In the genomic region with DNA sequence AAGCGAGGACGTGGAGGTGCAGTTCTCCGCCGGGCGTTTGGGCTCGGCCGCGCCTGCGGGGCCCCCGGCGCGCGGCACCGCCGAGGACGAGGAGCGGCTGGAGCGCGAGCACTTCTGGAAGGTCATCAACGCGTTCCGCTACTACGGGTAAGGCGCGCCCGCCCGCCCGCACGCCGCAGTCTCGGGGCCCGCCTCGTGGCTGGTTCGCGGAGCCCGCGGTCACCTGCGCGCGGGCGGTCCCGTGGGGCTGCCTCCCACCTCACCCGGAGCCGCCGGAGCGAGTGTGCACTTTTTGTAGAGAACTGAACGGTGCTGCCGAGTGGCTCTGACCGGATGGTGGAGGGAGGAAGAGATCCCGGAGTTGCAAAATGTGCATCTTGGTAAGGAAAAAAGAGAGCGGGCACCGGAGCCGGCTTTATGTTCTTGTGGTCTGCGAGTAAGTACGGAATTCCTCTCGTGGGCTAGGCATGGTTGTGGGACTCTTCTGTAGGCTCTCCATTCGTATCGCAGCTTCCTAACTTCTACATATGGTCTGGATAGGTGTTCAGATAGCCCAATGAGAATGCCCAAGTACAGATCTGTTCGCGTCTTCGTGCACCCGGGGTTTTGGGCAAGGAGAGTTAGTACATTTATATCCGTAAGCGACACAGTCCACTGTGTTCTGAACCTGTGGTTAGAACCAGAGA, we compare ENCODE assay signal across 8 mouse cellular contexts. TPM values are rescaled to one million over a fixed set of nuclear protein-coding genes. Genes with fewer than 3 reads are reported as not detected.
A peak's percentile ranks its signal among the peaks of the same experiment; 100 is the strongest.
DNase-seq lines count a peak whose midpoint lies in the region; ATAC-seq lines count a peak whose summit lies in the region.

No protein-coding gene starts in this region.

- H3K36me3 ChIP-seq in heart, embryonic 12.5 days: no peaks in the 10 kb centered on the region
- H3K36me3 ChIP-seq in liver, embryonic 13.5 days: no peaks in the 10 kb centered on the region
- no peaks in the 10 kb centered on the region for H3K36me3 ChIP-seq in neural tube, embryonic 12.5 days

- H3K4me1 ChIP-seq in heart, embryonic 12.5 days (replicated peaks): peaks cover 29% of the 10 kb centered on the region
- H3K4me1 ChIP-seq in liver, embryonic 13.5 days (replicated peaks): peaks cover 48% of the 10 kb centered on the region
- H3K4me1 ChIP-seq in neural tube, embryonic 12.5 days: peaks cover 20% of the 10 kb centered on the region

- no peaks in the 10 kb centered on the region for H3K27me3 ChIP-seq in heart, embryonic 12.5 days (replicated peaks)
- H3K27me3 ChIP-seq in liver, embryonic 13.5 days: no peaks in the 10 kb centered on the region
- no peaks in the 10 kb centered on the region for H3K27me3 ChIP-seq in neural tube, embryonic 12.5 days (replicated peaks)

- peak overlapping the region; percentile 93 for H3K9ac ChIP-seq in heart, embryonic 12.5 days
- peak overlapping the region; percentile 87 for H3K9ac ChIP-seq in liver, embryonic 13.5 days
- H3K9ac ChIP-seq in neural tube, embryonic 12.5 days: peak overlapping the region; percentile 74

- peak; percentile 69 for ATAC-seq in heart, embryonic 12.5 days (ENCODE audit: insufficient number of reproducible peaks, low FRiP score)
- ATAC-seq in liver, embryonic 13.5 days (ENCODE audit: low read depth): peak; percentile 74
- peak; percentile 73 for ATAC-seq in neural tube, embryonic 12.5 days (ENCODE audit: low FRiP score, low read depth)

- H3K4me3 ChIP-seq in heart, embryonic 12.5 days: peak overlapping the region; percentile 71
- H3K4me3 ChIP-seq in liver, embryonic 13.5 days (replicated peaks): peak overlapping the region; percentile 80
- H3K4me3 ChIP-seq in neural tube, embryonic 12.5 days: peak overlapping the region; percentile 76

- peak overlapping the region; percentile 84 for H3K27ac ChIP-seq in heart, embryonic 12.5 days (ENCODE audit: poor library complexity, severe bottlenecking)
- H3K27ac ChIP-seq in liver, embryonic 13.5 days: peak overlapping the region; percentile 89
- no peak overlapping the region; the same call in 1 of the 2 replicates for H3K27ac ChIP-seq in neural tube, embryonic 12.5 days

- under 1% methylated on average over 64 of the region's 64 CpGs for WGBS in heart, embryonic 12.5 days
- under 1% methylated on average over 62 of the region's 64 CpGs for WGBS in liver, embryonic 13.5 days (ENCODE audit: insufficient replicate concordance)
- under 1% methylated on average over 63 of the region's 64 CpGs for WGBS in neural tube, embryonic 12.5 days

- H3K4me2 ChIP-seq in heart, embryonic 12.5 days: peak overlapping the region; percentile 82
- peak overlapping the region; percentile 76 for H3K4me2 ChIP-seq in liver, embryonic 13.5 days
- H3K4me2 ChIP-seq in neural tube, embryonic 12.5 days (replicated peaks): peak overlapping the region; percentile 82

- H3K9me3 ChIP-seq in heart, embryonic 12.5 days (replicated peaks): no peaks in the 10 kb centered on the region
- H3K9me3 ChIP-seq in liver, embryonic 13.5 days (replicated peaks): no peaks in the 10 kb centered on the region
- no peaks in the 10 kb centered on the region for H3K9me3 ChIP-seq in neural tube, embryonic 12.5 days

- peak; percentile 64 to 70 for DNase-seq in B cell, adult 2 months
- peak; percentile 67 for DNase-seq in adrenal gland, adult 2 months
- peak; percentile 65 for DNase-seq in embryo, embryonic 9.5 days (ENCODE audit: extremely low spot score)
- peak; percentile 53 for DNase-seq in kidney, postnatal 14 days
- peak; percentile 47 for DNase-seq in liver, embryonic 13.5 days
- DNase-seq in testis, postnatal 14 days (ENCODE audit: low spot score): peak; percentile 60

RNA-seq across cellular contexts. Expression of gene Carnmt1, which starts 0.6 kb away (rescaled TPM):
- total RNA-seq in adrenal gland, adult 2 months (2021): 10 to 100 TPM; 23.7 to 24.7 TPM
- 10.4 and 12.5 TPM in 2 replicates for polyA plus RNA-seq in adrenal gland, adult 2 months (2012; rRNA removed)
- polyA plus RNA-seq in heart, embryonic 12.5 days (2016; fragmentation: Nextera tagmentation; extraction: Ambion mirVana): 32.3 and 34.9 TPM in 2 replicates
- polyA plus RNA-seq in liver, embryonic 13.5 days (2015; fragmentation: Nextera tagmentation; extraction: Ambion mirVana): 24.7 and 25.6 TPM in 2 replicates
- polyA plus RNA-seq in neural tube, embryonic 12.5 days (2016; fragmentation: Nextera tagmentation; extraction: Ambion mirVana): 23.8 and 24.0 TPM in 2 replicates

RNA-seq across cellular contexts. Expression of gene Nmrk1, which starts 39.4 kb away (rescaled TPM):
- 10 to 100 TPM in 1 of 2 experiments, 1 to 10 TPM in 1; 9.5 to 11.9 TPM for total RNA-seq in adrenal gland, adult 2 months (2021)
- polyA plus RNA-seq in adrenal gland, adult 2 months (2012; rRNA removed): 3.2 and 4.7 TPM in 2 replicates
- 5.7 and 6.3 TPM in 2 replicates for polyA plus RNA-seq in heart, embryonic 12.5 days (2016; fragmentation: Nextera tagmentation; extraction: Ambion mirVana)
- polyA plus RNA-seq in liver, embryonic 13.5 days (2015; fragmentation: Nextera tagmentation; extraction: Ambion mirVana): 6.8 TPM in 2 replicates
- polyA plus RNA-seq in neural tube, embryonic 12.5 days (2016; fragmentation: Nextera tagmentation; extraction: Ambion mirVana): 9.7 and 13.1 TPM in 2 replicates

RNA-seq across cellular contexts. Expression of gene Ostf1, which starts 39.6 kb away (rescaled TPM):
- 100 to 1,000 TPM; 108 to 122 TPM for total RNA-seq in adrenal gland, adult 2 months (2021)
- 61.1 and 95.4 TPM in 2 replicates for polyA plus RNA-seq in adrenal gland, adult 2 months (2012; rRNA removed)
- polyA plus RNA-seq in heart, embryonic 12.5 days (2016; fragmentation: Nextera tagmentation; extraction: Ambion mirVana): 59.5 and 60.4 TPM in 2 replicates
- polyA plus RNA-seq in liver, embryonic 13.5 days (2015; fragmentation: Nextera tagmentation; extraction: Ambion mirVana): 63.7 and 64.5 TPM in 2 replicates
- polyA plus RNA-seq in neural tube, embryonic 12.5 days (2016; fragmentation: Nextera tagmentation; extraction: Ambion mirVana): 47.0 and 53.1 TPM in 2 replicates

RNA-seq across cellular contexts. Expression of gene D030056L22Rik, which starts 41.8 kb away (rescaled TPM):
- 10 to 100 TPM; 11.5 to 13.2 TPM for total RNA-seq in adrenal gland, adult 2 months (2021)
- 44.4 and 47.1 TPM in 2 replicates for polyA plus RNA-seq in adrenal gland, adult 2 months (2012; rRNA removed)
- 29.3 and 29.8 TPM in 2 replicates for polyA plus RNA-seq in heart, embryonic 12.5 days (2016; fragmentation: Nextera tagmentation; extraction: Ambion mirVana)
- 36.8 and 41.7 TPM in 2 replicates for polyA plus RNA-seq in liver, embryonic 13.5 days (2015; fragmentation: Nextera tagmentation; extraction: Ambion mirVana)
- 80.8 and 81.0 TPM in 2 replicates for polyA plus RNA-seq in neural tube, embryonic 12.5 days (2016; fragmentation: Nextera tagmentation; extraction: Ambion mirVana)
